Mouse (Mus musculus): Measurements from ENCODE around the gene 9030025P20Rik.
"Not testable (repeated sequence)": the region's sequence is repeated elsewhere in the genome, so short reads cannot be mapped to it uniquely, and the experiment has no call there.

DNA sequence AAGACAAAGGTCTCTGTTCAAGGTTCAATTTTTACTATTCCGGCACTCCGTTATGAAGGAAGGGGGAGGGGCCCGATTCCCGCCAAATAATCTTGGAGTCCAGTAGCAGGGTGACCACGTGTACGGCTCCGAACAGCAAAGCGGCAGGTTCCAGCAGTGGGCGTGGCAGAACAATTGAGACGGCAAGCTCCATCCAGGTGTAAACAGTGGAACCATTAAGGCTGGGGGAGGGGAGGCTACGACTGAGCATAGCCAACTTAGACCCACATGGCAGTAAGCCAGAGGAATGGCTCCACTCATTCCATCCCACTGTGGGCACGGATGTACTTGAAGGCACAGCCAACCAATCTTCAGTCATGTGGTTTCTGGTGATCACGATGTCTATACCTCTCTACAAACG, 43.0 kb upstream of the 9030025P20Rik start:
- not testable (repeated sequence) for TF ChIP-seq CTCF, EP300 (IDR thresholded peaks at IDR 0.05; ENCODE audit: low read depth)

Data from liver, embryonic 14.5 days (tissue).